ENCODE assay signal across 11 mouse cellular contexts in the genomic region with DNA sequence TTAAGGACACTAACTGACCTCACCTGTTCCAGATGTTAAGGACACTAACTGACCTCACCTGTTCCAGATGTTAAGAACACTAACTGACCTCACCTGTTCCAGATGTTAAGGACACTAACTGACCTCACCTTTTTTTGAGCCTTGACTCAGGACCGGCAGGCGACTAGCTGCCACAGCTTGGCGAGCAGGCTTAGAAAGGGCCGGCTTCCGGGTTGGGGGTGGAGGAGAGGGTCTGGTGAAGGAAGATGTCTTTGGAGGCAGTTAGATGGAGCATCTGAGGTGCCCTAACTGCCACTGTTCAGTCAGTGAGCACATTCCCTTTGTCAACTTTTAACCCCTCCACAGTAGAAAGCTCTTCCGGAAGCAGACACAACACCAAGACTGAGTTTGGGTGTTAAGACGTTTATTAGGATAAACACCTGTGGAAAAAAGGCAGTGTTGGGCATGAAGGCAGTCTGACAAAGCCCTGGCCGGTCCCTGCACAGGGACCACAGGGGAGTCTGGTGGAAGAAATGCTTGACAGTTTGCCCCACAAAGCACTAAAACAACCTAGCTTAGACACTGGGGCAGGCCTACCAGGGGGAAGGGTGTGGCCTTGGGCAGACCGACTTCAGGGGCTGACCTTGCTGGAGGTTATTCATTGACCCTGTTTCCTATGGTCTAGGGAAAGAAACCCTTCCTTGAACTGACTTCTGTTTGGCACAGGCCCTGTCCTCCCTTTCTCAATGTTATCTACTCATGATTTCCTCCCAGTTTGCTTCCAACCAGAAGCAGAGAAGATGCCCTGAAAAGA. TPM values are rescaled to one million over a fixed set of nuclear protein-coding genes. Genes with fewer than 3 reads are reported as not detected.
DNase-seq lines count a peak whose midpoint lies in the region; ATAC-seq and TF ChIP-seq lines count a peak whose summit lies in the region.
"Had no signal": no experiment of that assay in that cellular context is flagged by ENCODE, and none has a peak within 500 bp of the region (broad histone marks: within the 10 kb centered on the region; RNA-seq: fewer than 3 reads in every experiment).

No protein-coding gene starts in this region.

- ATAC-seq in embryonic facial prominence, embryonic 13.5 days (ENCODE audit: insufficient number of reproducible peaks, insufficient read depth, low FRiP score, low TSS enrichment, low read depth): no peak
- ATAC-seq in heart, postnatal 0 days (ENCODE audit: insufficient read depth, low read depth): no peak
- ATAC-seq in midbrain, postnatal 0 days (ENCODE audit: low FRiP score): no peak
- no peak for ATAC-seq in megakaryocyte-erythroid progenitor cell, adult 5-6 weeks (replicated peaks; ENCODE audit: low FRiP score, low TSS enrichment, poor library complexity, severe bottlenecking)

- peak; percentile 23 for DNase-seq in kidney, adult 2 months
- no peak for DNase-seq in kidney, postnatal 36 days
- peak; percentile 35 for DNase-seq in heart, postnatal 0 days (ENCODE audit: low spot score)
- DNase-seq in midbrain, postnatal 0 days (ENCODE audit: low spot score): no peak
- DNase-seq in thymus, postnatal 25 days: no peak
- DNase-seq: gastrocnemius, postnatal 25 days had no signal

- no peak overlapping the region for H3K27ac ChIP-seq in kidney, adult 2 months (ENCODE audit: insufficient read depth, low read depth, low read length)
- H3K27ac ChIP-seq in embryonic facial prominence, embryonic 13.5 days: no peak overlapping the region
- peak overlapping the region; percentile 55 for H3K27ac ChIP-seq in heart, postnatal 0 days (ENCODE audit: low read depth)
- H3K27ac ChIP-seq in midbrain, postnatal 0 days (ENCODE audit: low read depth, low read length): no peak overlapping the region
- H3K27ac ChIP-seq: embryonic facial prominence, embryonic 15.5 days had no signal

- 51% methylated on average over 9 of the region's 9 CpGs for WGBS in kidney, adult 2 months
- 48% methylated on average over 9 of the region's 9 CpGs for WGBS in embryonic facial prominence, embryonic 13.5 days
- WGBS in heart, postnatal 0 days: 53% methylated on average over 9 of the region's 9 CpGs
- WGBS in midbrain, postnatal 0 days: 43% methylated on average over 9 of the region's 9 CpGs

- H3K36me3 ChIP-seq in kidney, adult 2 months (ENCODE audit: control insufficient read depth, insufficient read depth, low read length): no peaks in the 10 kb centered on the region
- peaks cover 5% of the 10 kb centered on the region; the same call in 1 of the 2 replicates for H3K36me3 ChIP-seq in embryonic facial prominence, embryonic 13.5 days
- H3K36me3 ChIP-seq in heart, postnatal 0 days (replicated peaks; ENCODE audit: control insufficient read depth, insufficient read depth, low read length): no peaks in the 10 kb centered on the region
- no peaks in the 10 kb centered on the region for H3K36me3 ChIP-seq in midbrain, postnatal 0 days (ENCODE audit: insufficient read depth, low read length)

- TF ChIP-seq EP300 in heart, postnatal 0 days (IDR thresholded peaks at IDR 0.05; ENCODE audit: low read depth): no peak

- no peak for TF ChIP-seq POLR2A in kidney, adult 2 months (IDR thresholded peaks at IDR 0.05; ENCODE audit: low read depth, low read length)

- no peaks in the 10 kb centered on the region for H3K9me3 ChIP-seq in embryonic facial prominence, embryonic 13.5 days
- no peaks in the 10 kb centered on the region for H3K9me3 ChIP-seq in heart, postnatal 0 days (replicated peaks; ENCODE audit: control insufficient read depth, low read length)
- H3K9me3 ChIP-seq in midbrain, postnatal 0 days (ENCODE audit: low read length): no peaks in the 10 kb centered on the region
- H3K9me3 ChIP-seq: embryonic facial prominence, embryonic 15.5 days; megakaryocyte, embryonic 14.5 days had no signal

- no peak overlapping the region for H3K4me3 ChIP-seq in kidney, adult 2 months (ENCODE audit: insufficient read depth, low read depth, low read length)
- peak overlapping the region; percentile 84 for H3K4me3 ChIP-seq in embryonic facial prominence, embryonic 13.5 days
- H3K4me3 ChIP-seq in heart, postnatal 0 days (ENCODE audit: low read depth, low read length): no peak overlapping the region
- peak overlapping the region; percentile 74; the same call in 1 of the 2 replicates for H3K4me3 ChIP-seq in midbrain, postnatal 0 days (ENCODE audit: low read depth, low read length)
- H3K4me3 ChIP-seq: megakaryocyte, embryonic 14.5 days had no signal

- H3K9ac ChIP-seq in embryonic facial prominence, embryonic 13.5 days: no peak overlapping the region
- H3K9ac ChIP-seq in heart, postnatal 0 days (replicated peaks; ENCODE audit: low read depth, low read length): no peak overlapping the region
- H3K9ac ChIP-seq in midbrain, postnatal 0 days (replicated peaks; ENCODE audit: low read length, poor library complexity, severe bottlenecking): no peak overlapping the region
- H3K9ac ChIP-seq: embryonic facial prominence, embryonic 15.5 days had no signal

- no peak for TF ChIP-seq CTCF in kidney, adult 2 months (conservative IDR thresholded peaks at IDR 0.05; ENCODE audit: insufficient read depth, insufficient read length, low read depth, low read length)
- TF ChIP-seq CTCF in heart, postnatal 0 days (IDR thresholded peaks at IDR 0.05; ENCODE audit: low read depth): no peak
- no peak for TF ChIP-seq CTCF in midbrain, postnatal 0 days (IDR thresholded peaks at IDR 0.05)

- peak overlapping the region; percentile 88 for H3K4me2 ChIP-seq in embryonic facial prominence, embryonic 13.5 days
- H3K4me2 ChIP-seq in heart, postnatal 0 days (ENCODE audit: low read depth, low read length): 0 out of 2 replicates have a peak overlapping the region, but pooled peaks have one; percentile 2
- peak overlapping the region; percentile 91 for H3K4me2 ChIP-seq in midbrain, postnatal 0 days (ENCODE audit: low read depth, low read length, poor library complexity, severe bottlenecking)

- no peaks in the 10 kb centered on the region; the same call in 1 of the 2 replicates for H3K4me1 ChIP-seq in kidney, adult 2 months (ENCODE audit: control insufficient read depth, insufficient read depth, low read length)
- peaks cover 31% of the 10 kb centered on the region for H3K4me1 ChIP-seq in embryonic facial prominence, embryonic 13.5 days
- peaks cover 9% of the 10 kb centered on the region; the same call in 1 of the 2 replicates for H3K4me1 ChIP-seq in heart, postnatal 0 days (ENCODE audit: control insufficient read depth, insufficient read depth)
- peaks cover 10% of the 10 kb centered on the region; the same call in 1 of the 2 replicates for H3K4me1 ChIP-seq in midbrain, postnatal 0 days (ENCODE audit: insufficient read depth, low read length)

- no peaks in the 10 kb centered on the region for H3K27me3 ChIP-seq in kidney, adult 2 months (replicated peaks; ENCODE audit: control insufficient read depth, insufficient read depth, low read length)
- no peaks in the 10 kb centered on the region for H3K27me3 ChIP-seq in embryonic facial prominence, embryonic 13.5 days
- no peaks in the 10 kb centered on the region for H3K27me3 ChIP-seq in heart, postnatal 0 days (ENCODE audit: control insufficient read depth, insufficient read depth, low read length)
- H3K27me3 ChIP-seq in midbrain, postnatal 0 days (ENCODE audit: insufficient read depth, low read length): no peaks in the 10 kb centered on the region
- H3K27me3 ChIP-seq: embryonic facial prominence, embryonic 15.5 days had no signal

RNA-seq across cellular contexts. Expression of a gene that starts 4.4 kb away (rescaled TPM):
- polyA plus RNA-seq in kidney, adult 2 months (2012; rRNA removed): 9.1 and 9.5 TPM in 2 replicates
- 13.1 and 13.2 TPM in 2 replicates for polyA plus RNA-seq in embryonic facial prominence, embryonic 13.5 days (2015; fragmentation: Nextera tagmentation; extraction: Ambion mirVana)
- 19.9 and 30.0 TPM in 2 replicates for total RNA-seq in heart, postnatal 0 days (2014; rRNA removed; ENCODE audit: low replicate concordance)
- polyA plus RNA-seq in heart, postnatal 0 days (2015; fragmentation: Nextera tagmentation; extraction: Ambion mirVana): 5.0 and 5.5 TPM in 2 replicates
- 45.3 and 55.7 TPM in 2 replicates for total RNA-seq in midbrain, postnatal 0 days (2014; rRNA removed)
- polyA plus RNA-seq in midbrain, postnatal 0 days (2015; fragmentation: Nextera tagmentation; extraction: Ambion mirVana): 9.4 and 10.8 TPM in 2 replicates
- 22.9 and 25.1 TPM in 2 replicates for total RNA-seq in megakaryocyte-erythroid progenitor cell, adult 5-6 weeks (2014; fragmentation: Nextera tagmentation)
- 2.4 and 7.7 TPM in 2 replicates for total RNA-seq in megakaryocyte-erythroid progenitor cell, adult 5-6 weeks (2017)

RNA-seq across cellular contexts. Expression of a gene that starts 17.0 kb away (rescaled TPM):
- 0.12 and 0.50 TPM in 2 replicates for polyA plus RNA-seq in kidney, adult 2 months (2012; rRNA removed)
- polyA plus RNA-seq in embryonic facial prominence, embryonic 13.5 days (2015; fragmentation: Nextera tagmentation; extraction: Ambion mirVana): 2.1 and 2.3 TPM in 2 replicates
- total RNA-seq in heart, postnatal 0 days (2014; rRNA removed; ENCODE audit: low replicate concordance): not detected in 2 replicates
- polyA plus RNA-seq in heart, postnatal 0 days (2015; fragmentation: Nextera tagmentation; extraction: Ambion mirVana): 0.12 and 0.33 TPM in 2 replicates
- total RNA-seq in midbrain, postnatal 0 days (2014; rRNA removed): 72.5 and 80.2 TPM in 2 replicates
- 103 and 111 TPM in 2 replicates for polyA plus RNA-seq in midbrain, postnatal 0 days (2015; fragmentation: Nextera tagmentation; extraction: Ambion mirVana)
- total RNA-seq in megakaryocyte-erythroid progenitor cell, adult 5-6 weeks (2014; fragmentation: Nextera tagmentation): not detected in 2 replicates
- not detected in 2 replicates for total RNA-seq in megakaryocyte-erythroid progenitor cell, adult 5-6 weeks (2017)
- total RNA-seq: gastrocnemius, postnatal 25 days had no signal
- polyA plus RNA-seq: urinary bladder, adult 2 months had no signal

RNA-seq across cellular contexts. Expression of a gene that starts 21.4 kb away (rescaled TPM):
- polyA plus RNA-seq in kidney, adult 2 months (2012; rRNA removed): 3.8 and 4.3 TPM in 2 replicates
- 44.1 and 47.8 TPM in 2 replicates for polyA plus RNA-seq in embryonic facial prominence, embryonic 13.5 days (2015; fragmentation: Nextera tagmentation; extraction: Ambion mirVana)
- total RNA-seq in heart, postnatal 0 days (2014; rRNA removed; ENCODE audit: low replicate concordance): 21.1 and 27.2 TPM in 2 replicates
- 18.3 and 20.6 TPM in 2 replicates for polyA plus RNA-seq in heart, postnatal 0 days (2015; fragmentation: Nextera tagmentation; extraction: Ambion mirVana)
- 15.1 and 15.2 TPM in 2 replicates for total RNA-seq in midbrain, postnatal 0 days (2014; rRNA removed)
- polyA plus RNA-seq in midbrain, postnatal 0 days (2015; fragmentation: Nextera tagmentation; extraction: Ambion mirVana): 13.9 and 16.6 TPM in 2 replicates
- 10.1 and 11.2 TPM in 2 replicates for total RNA-seq in megakaryocyte-erythroid progenitor cell, adult 5-6 weeks (2014; fragmentation: Nextera tagmentation)
- 6.6 and 7.8 TPM in 2 replicates for total RNA-seq in megakaryocyte-erythroid progenitor cell, adult 5-6 weeks (2017)

RNA-seq across cellular contexts. Expression of a gene that starts 22.0 kb away (rescaled TPM):
- 0.69 and 0.78 TPM in 2 replicates for polyA plus RNA-seq in kidney, adult 2 months (2012; rRNA removed)
- polyA plus RNA-seq in embryonic facial prominence, embryonic 13.5 days (2015; fragmentation: Nextera tagmentation; extraction: Ambion mirVana): 0.25 and 0.44 TPM in 2 replicates
- total RNA-seq in heart, postnatal 0 days (2014; rRNA removed; ENCODE audit: low replicate concordance): 0.15 and 1.7 TPM in 2 replicates
- polyA plus RNA-seq in heart, postnatal 0 days (2015; fragmentation: Nextera tagmentation; extraction: Ambion mirVana): 5.4 and 5.6 TPM in 2 replicates
- total RNA-seq in midbrain, postnatal 0 days (2014; rRNA removed): 0.94 and 1.8 TPM in 2 replicates
- polyA plus RNA-seq in midbrain, postnatal 0 days (2015; fragmentation: Nextera tagmentation; extraction: Ambion mirVana): 3.3 and 4.9 TPM in 2 replicates
- total RNA-seq in megakaryocyte-erythroid progenitor cell, adult 5-6 weeks (2014; fragmentation: Nextera tagmentation): not detected in 2 replicates
- total RNA-seq in megakaryocyte-erythroid progenitor cell, adult 5-6 weeks (2017): not detected in 2 replicates
- total RNA-seq: gastrocnemius, postnatal 25 days had no signal

RNA-seq across cellular contexts. Expression of a gene that starts 49.6 kb away (rescaled TPM):
- 1.4 and 1.5 TPM in 2 replicates for polyA plus RNA-seq in kidney, adult 2 months (2012; rRNA removed)
- 2.8 and 2.9 TPM in 2 replicates for polyA plus RNA-seq in embryonic facial prominence, embryonic 13.5 days (2015; fragmentation: Nextera tagmentation; extraction: Ambion mirVana)
- total RNA-seq in heart, postnatal 0 days (2014; rRNA removed; ENCODE audit: low replicate concordance): 0.39 TPM in 1 of 2 replicates, not detected in the other
- 2.5 and 2.6 TPM in 2 replicates for polyA plus RNA-seq in heart, postnatal 0 days (2015; fragmentation: Nextera tagmentation; extraction: Ambion mirVana)
- total RNA-seq in midbrain, postnatal 0 days (2014; rRNA removed): 3.0 and 4.2 TPM in 2 replicates
- polyA plus RNA-seq in midbrain, postnatal 0 days (2015; fragmentation: Nextera tagmentation; extraction: Ambion mirVana): 3.0 and 3.4 TPM in 2 replicates
- total RNA-seq in megakaryocyte-erythroid progenitor cell, adult 5-6 weeks (2014; fragmentation: Nextera tagmentation): 1.0 TPM in 1 of 2 replicates, not detected in the other
- not detected in 2 replicates for total RNA-seq in megakaryocyte-erythroid progenitor cell, adult 5-6 weeks (2017)

Comparison
In these comparisons a context has a peak if more than half of its experiments do, and no peak if none do; other contexts are left out.
1. DNase-seq: peak in kidney, adult 2 months (single experiment) and heart, postnatal 0 days (single experiment); none in kidney, postnatal 36 days (0 of 2), midbrain, postnatal 0 days (single experiment) and thymus, postnatal 25 days (single experiment).
2. H3K4me3 ChIP-seq: peak in embryonic facial prominence, embryonic 13.5 days (single experiment) and midbrain, postnatal 0 days (single experiment); none in kidney, adult 2 months (single experiment) and heart, postnatal 0 days (single experiment).
3. H3K4me2 ChIP-seq: peak in every context shown above with its lines; median percentile 91 in midbrain, postnatal 0 days; 88 in embryonic facial prominence, embryonic 13.5 days; 2 in heart, postnatal 0 days.
4. RNA of a gene that starts 17.0 kb away (polyA plus RNA-seq): 103 to 111 TPM in midbrain, postnatal 0 days; 2.1 to 2.3 TPM in embryonic facial prominence, embryonic 13.5 days, 0.12 to 0.50 TPM in kidney, adult 2 months and 0.12 to 0.33 TPM in heart, postnatal 0 days; every median in the first group is over 10 times any median in the second.